Mouse (Mus musculus): ENCODE measurements at regions not wholly inside any gene's neighbourhood (a gene's known extent, or its start where the extent isn't known, plus 50 kb on each side); places are given as distances from the start of the nearest gene placed in this dataset.
A peak's percentile ranks its signal among the peaks of the same experiment; 100 is the strongest.

GRCm38 (mm10) chr3:112733205-112733604 lies 525.4 kb downstream of the Amy2a5 start:
- H3K9ac ChIP-seq, result no peak overlapping the region
- no peak overlapping the region for H3K4me3 ChIP-seq (ENCODE audit: low read depth, low read length)
- H3K4me1 ChIP-seq (ENCODE audit: insufficient read depth), result no peaks in the 10 kb centered on the region
- H3K4me2 ChIP-seq (ENCODE audit: low read depth), result no peak overlapping the region
- H3K27me3 ChIP-seq (ENCODE audit: insufficient read depth, low read length), result no peaks in the 10 kb centered on the region
- TF ChIP-seq CTCF (IDR thresholded peaks at IDR 0.05; ENCODE audit: low read depth), result peak; percentile 26
- ATAC-seq (no peak), DNase-seq (no peak)
- no peaks in the 10 kb centered on the region for H3K9me3 ChIP-seq (ENCODE audit: low read length)
- no peak overlapping the region for H3K27ac ChIP-seq (ENCODE audit: low read depth, low read length)
- 60% methylated on average over 5 of the region's 5 CpGs for WGBS
- no peaks in the 10 kb centered on the region for H3K36me3 ChIP-seq (ENCODE audit: insufficient read depth)

GRCm38 (mm10) chr3:112699531-112700125 lies 559.0 kb downstream of the Amy2a5 start:
- Histone ChIP-seq H3K9me3 (ENCODE audit: low read length) (no peaks in the 10 kb centered on the region), H3K36me3 (ENCODE audit: insufficient read depth) (no peaks in the 10 kb centered on the region), H3K4me2 (ENCODE audit: low read depth) (no peak overlapping the region), H3K4me3 (ENCODE audit: low read depth, low read length) (no peak overlapping the region), H3K27me3 (ENCODE audit: insufficient read depth, low read length) (no peaks in the 10 kb centered on the region), H3K27ac (ENCODE audit: low read depth, low read length) (no peak overlapping the region), H3K9ac (no peak overlapping the region), H3K4me1 (ENCODE audit: insufficient read depth) (no peaks in the 10 kb centered on the region)
- ATAC-seq (peak; percentile 25; the same call in 1 of the 2 replicates), DNase-seq (no peak)
- no peak for TF ChIP-seq CTCF (IDR thresholded peaks at IDR 0.05; ENCODE audit: low read depth)
- WGBS, result 54% methylated on average over 2 of the region's 2 CpGs

DNA sequence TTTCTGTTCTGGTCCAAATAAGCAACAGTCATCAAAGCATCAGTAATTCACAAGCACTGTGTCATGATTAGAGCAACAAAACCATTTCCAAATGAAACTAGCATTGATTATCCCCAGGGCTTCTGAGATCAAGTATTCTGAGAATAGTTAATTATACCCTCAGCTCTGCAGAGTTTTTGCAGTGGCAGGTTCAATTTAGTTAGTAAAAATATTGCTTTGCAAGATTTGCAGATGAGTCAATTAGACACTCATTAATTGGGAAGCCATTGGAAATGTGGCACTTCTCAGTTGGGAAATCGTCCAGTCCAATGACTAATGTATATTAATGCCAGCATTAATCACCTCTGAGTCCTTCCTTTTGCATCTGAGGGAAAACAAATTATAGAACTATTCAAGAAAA lies 570.5 kb downstream of the Amy2a5 start:
- Histone ChIP-seq H3K4me1 (ENCODE audit: insufficient read depth) (no peaks in the 10 kb centered on the region), H3K36me3 (ENCODE audit: insufficient read depth) (no peaks in the 10 kb centered on the region), H3K4me2 (ENCODE audit: low read depth) (no peak overlapping the region), H3K27ac (ENCODE audit: low read depth, low read length) (no peak overlapping the region), H3K4me3 (ENCODE audit: low read depth, low read length) (no peak overlapping the region), H3K9ac (no peak overlapping the region), H3K9me3 (ENCODE audit: low read length) (no peaks in the 10 kb centered on the region), H3K27me3 (ENCODE audit: insufficient read depth, low read length) (no peaks in the 10 kb centered on the region)
- ATAC-seq, result no peak
- no peak for TF ChIP-seq CTCF (IDR thresholded peaks at IDR 0.05; ENCODE audit: low read depth)
- DNase-seq, result no peak
- 11% methylated on average over 1 of the region's 1 CpGs for WGBS

DNA sequence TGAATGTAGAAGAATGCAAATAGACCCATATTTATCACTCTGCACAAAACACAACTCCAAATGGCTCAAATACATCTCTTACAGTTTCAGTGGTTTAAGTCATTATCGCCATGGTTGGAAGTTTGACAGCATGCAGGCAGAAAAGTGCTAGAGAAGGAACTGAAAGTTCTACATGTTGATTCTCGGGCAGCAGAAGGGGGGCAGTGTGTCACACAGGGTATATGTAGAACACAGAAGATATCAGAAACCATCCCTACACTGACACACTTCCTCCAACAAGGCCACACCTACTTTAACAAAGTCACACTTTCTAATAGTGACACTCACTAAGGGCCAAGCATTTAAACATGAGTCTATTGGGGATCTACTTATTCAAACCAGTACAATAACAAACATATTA lies 620.1 kb downstream of the Amy2a5 start:
- ATAC-seq, result no peak
- H3K4me2 ChIP-seq (ENCODE audit: low read depth), result no peak overlapping the region
- H3K9me3 ChIP-seq (ENCODE audit: low read length), result no peaks in the 10 kb centered on the region
- no peaks in the 10 kb centered on the region for H3K4me1 ChIP-seq (ENCODE audit: insufficient read depth)
- no peak for DNase-seq
- H3K4me3 ChIP-seq (ENCODE audit: low read depth, low read length), result no peak overlapping the region
- H3K27ac ChIP-seq (ENCODE audit: low read depth, low read length), result no peak overlapping the region
- no peaks in the 10 kb centered on the region for H3K36me3 ChIP-seq (ENCODE audit: insufficient read depth)
- H3K27me3 ChIP-seq (ENCODE audit: insufficient read depth, low read length), result no peaks in the 10 kb centered on the region
- H3K9ac ChIP-seq, result no peak overlapping the region
- WGBS, result 89% methylated on average over 2 of the region's 2 CpGs
- no peak for TF ChIP-seq CTCF (IDR thresholded peaks at IDR 0.05; ENCODE audit: low read depth)

DNA sequence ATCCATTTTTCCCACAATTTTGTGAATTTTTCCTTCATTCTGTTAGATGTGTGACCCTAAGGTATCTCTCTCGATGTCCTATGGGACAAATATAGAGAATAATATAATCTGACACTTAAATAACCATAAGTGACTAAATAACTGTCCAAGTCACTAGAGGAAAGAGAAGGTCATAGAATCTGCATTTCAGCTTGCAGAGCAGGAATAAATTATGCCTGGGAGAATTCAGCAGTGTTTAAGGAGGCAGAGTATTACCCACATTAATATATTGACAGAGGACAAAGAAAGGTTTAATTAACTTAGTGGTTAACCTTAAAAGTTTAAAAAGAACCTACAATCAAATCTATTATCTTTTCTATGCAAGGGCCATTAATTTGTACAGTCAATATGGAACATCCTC lies 655.2 kb downstream of the Amy2a5 start:
- ATAC-seq (no peak), DNase-seq (no peak)
- 83% methylated on average over 1 of the region's 1 CpGs for WGBS

GRCm38 (mm10) chr3:112582314-112582713 lies 676.3 kb downstream of the Amy2a5 start:
- no peaks in the 10 kb centered on the region for H3K36me3 ChIP-seq (ENCODE audit: insufficient read depth)
- ATAC-seq, result no peak
- no peaks in the 10 kb centered on the region for H3K4me1 ChIP-seq (ENCODE audit: insufficient read depth)
- H3K4me2 ChIP-seq (ENCODE audit: low read depth), result no peak overlapping the region
- H3K9me3 ChIP-seq (ENCODE audit: low read length), result no peaks in the 10 kb centered on the region
- no peaks in the 10 kb centered on the region for H3K27me3 ChIP-seq (ENCODE audit: insufficient read depth, low read length)
- TF ChIP-seq CTCF (IDR thresholded peaks at IDR 0.05; ENCODE audit: low read depth), result no peak
- WGBS, result 92% methylated on average over 1 of the region's 1 CpGs
- no peak overlapping the region for H3K9ac ChIP-seq
- no peak for DNase-seq
- H3K4me3 ChIP-seq (ENCODE audit: low read depth, low read length), result no peak overlapping the region
- no peak overlapping the region for H3K27ac ChIP-seq (ENCODE audit: low read depth, low read length)

More for the DNA sequence above, 655.2 kb downstream of the Amy2a5 start:
- no peak overlapping the region for H3K9ac ChIP-seq
- no peak overlapping the region for H3K4me3 ChIP-seq (ENCODE audit: low read depth, low read length)
- H3K4me1 ChIP-seq (ENCODE audit: insufficient read depth), result no peaks in the 10 kb centered on the region
- H3K9me3 ChIP-seq (ENCODE audit: low read length), result no peaks in the 10 kb centered on the region
- H3K4me2 ChIP-seq (ENCODE audit: low read depth), result no peak overlapping the region
- TF ChIP-seq CTCF (IDR thresholded peaks at IDR 0.05; ENCODE audit: low read depth), result no peak
- H3K27me3 ChIP-seq (ENCODE audit: insufficient read depth, low read length), result no peaks in the 10 kb centered on the region
- no peak overlapping the region for H3K27ac ChIP-seq (ENCODE audit: low read depth, low read length)
- no peaks in the 10 kb centered on the region for H3K36me3 ChIP-seq (ENCODE audit: insufficient read depth)
